Mouse (Mus musculus) spleen, adult 2 months (tissue): Measurements from ENCODE around the gene Nrp2.

Experiments used
- CTCF ChIP-seq: fragments of 200-500 bp; IDR thresholded peaks from 2 replicates; pipeline ENCODE4 v1.5.1; 2011; ENCODE audit warnings: mild to moderate bottlenecking, inconsistent platforms; ENCODE audit not compliant: insufficient read depth, insufficient read length, insufficient replicate concordance; ENCODE audit errors: extremely low read depth
- POLR2A ChIP-seq: fragments of 200-500 bp; IDR thresholded peaks from 2 replicates; pipeline ENCODE4 v1.6.1; 2011; ENCODE audit warnings: low read depth, low read length, inconsistent platforms

DNA sequence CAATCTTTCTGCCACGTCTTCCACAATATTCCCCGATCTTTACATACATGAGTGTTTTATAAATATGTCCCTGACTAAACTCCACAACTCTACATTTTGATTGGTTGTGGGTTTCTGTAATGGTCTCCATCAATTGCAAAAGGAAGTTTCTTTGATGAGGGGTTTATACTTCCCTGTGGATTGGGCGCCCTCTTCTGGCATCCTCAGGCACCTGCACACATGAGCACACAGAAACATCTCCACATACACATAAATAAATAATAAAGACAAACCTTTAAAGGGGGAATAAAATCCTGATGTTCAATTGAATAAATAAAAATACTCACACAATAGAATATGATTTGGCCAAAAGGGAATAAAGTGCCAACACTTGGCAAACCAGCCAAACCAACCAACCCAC lies 117.1 kb downstream of the Nrp2 start:
- no peak for TF ChIP-seq POLR2A
- TF ChIP-seq CTCF, result peak; percentile 17; the same call in 1 of the 2 replicates
